Comparison of ENCODE assay signal across 9 mouse cellular contexts in the genomic region with DNA sequence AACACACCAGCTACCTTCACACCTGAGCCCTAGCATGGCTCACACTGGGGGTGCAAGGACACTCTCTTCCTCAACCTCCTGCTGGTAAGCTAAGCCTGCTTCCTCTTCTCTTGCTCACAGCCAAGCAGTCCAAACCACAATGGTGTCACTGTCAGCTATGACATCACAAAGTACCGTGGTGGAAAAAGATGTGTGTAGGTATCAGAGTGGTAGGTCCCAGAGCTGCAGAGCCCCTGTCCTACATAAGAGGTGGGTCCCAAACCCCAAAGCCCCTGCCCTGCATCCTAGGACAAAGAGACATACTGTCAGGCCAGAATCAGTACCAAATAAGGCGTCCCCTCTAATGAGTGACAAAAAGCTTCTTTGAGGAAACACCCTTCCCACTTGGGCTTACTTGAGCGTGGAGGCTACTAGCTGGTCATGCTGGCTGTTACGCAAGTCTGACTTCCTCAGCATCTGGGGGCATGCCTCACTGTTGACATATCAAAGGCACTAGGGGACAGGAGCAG. TPM values are rescaled to one million over a fixed set of nuclear protein-coding genes. Genes with fewer than 3 reads are reported as not detected.
A peak's percentile ranks its signal among the peaks of the same experiment; 100 is the strongest.
DNase-seq lines count a peak whose midpoint lies in the region; ATAC-seq and TF ChIP-seq lines count a peak whose summit lies in the region.
"Had no signal": no experiment of that assay in that cellular context is flagged by ENCODE, and none has a peak within 500 bp of the region (broad histone marks: within the 10 kb centered on the region; RNA-seq: fewer than 3 reads in every experiment).

No protein-coding gene starts in this region.

- no peaks in the 10 kb centered on the region for H3K36me3 ChIP-seq in midbrain, embryonic 16.5 days (ENCODE audit: control insufficient read depth, insufficient read depth, low read length)
- H3K36me3 ChIP-seq: neural tube, embryonic 13.5 days had no signal

- ATAC-seq in midbrain, embryonic 16.5 days, result no peak

- WGBS in midbrain, embryonic 16.5 days, result 69% methylated on average over 4 of the region's 4 CpGs
- 76% methylated on average over 4 of the region's 4 CpGs for WGBS in cerebellum, adult 2 months

- H3K9ac ChIP-seq in midbrain, embryonic 16.5 days (ENCODE audit: low read depth, low read length), result no peak overlapping the region
- H3K9ac ChIP-seq: neural tube, embryonic 13.5 days had no signal

- H3K4me1 ChIP-seq in midbrain, embryonic 16.5 days (ENCODE audit: control insufficient read depth, insufficient read depth, low read length), result no peaks in the 10 kb centered on the region
- no peaks in the 10 kb centered on the region for H3K4me1 ChIP-seq in cerebellum, adult 2 months (ENCODE audit: control insufficient read depth, insufficient read depth, low read length)

- no peak overlapping the region for H3K4me2 ChIP-seq in midbrain, embryonic 16.5 days (ENCODE audit: low read length)
- H3K4me2 ChIP-seq: neural tube, embryonic 13.5 days had no signal

- TF ChIP-seq CTCF in cerebellum, adult 2 months (IDR thresholded peaks at IDR 0.05; ENCODE audit: borderline replicate concordance, insufficient read depth, low read depth, low read length), result no peak

- H3K27me3 ChIP-seq in midbrain, embryonic 16.5 days (ENCODE audit: control insufficient read depth, insufficient read depth, low read depth, low read length), result peaks cover 5% of the 10 kb centered on the region
- no peaks in the 10 kb centered on the region; the same call in 1 of the 2 replicates for H3K27me3 ChIP-seq in cerebellum, adult 2 months (ENCODE audit: control insufficient read depth, insufficient read depth, low read length)

- H3K27ac ChIP-seq in midbrain, embryonic 16.5 days (ENCODE audit: low read length), result no peak overlapping the region
- H3K27ac ChIP-seq in cerebellum, adult 2 months (ENCODE audit: insufficient read depth, low read length), result no peak overlapping the region
- H3K27ac ChIP-seq: neural tube, embryonic 13.5 days had no signal

- TF ChIP-seq POLR2A in cerebellum, adult 2 months (IDR thresholded peaks at IDR 0.05; ENCODE audit: borderline replicate concordance, insufficient read depth, low read length), result no peak

- peak; percentile 40 for DNase-seq in layer of hippocampus, adult 11-12 months (ENCODE audit: low spot score)
- no peak for DNase-seq in layer of hippocampus, postnatal 14 days (ENCODE audit: low spot score in 2 of 2)
- DNase-seq in induced T-regulatory cell, adult 2 months (ENCODE audit: low read depth), result peak; percentile 94
- DNase-seq in lung, postnatal 14 days, result peak; percentile 51
- peak; percentile 77 for DNase-seq in thymus, postnatal 0 days (ENCODE audit: low spot score)
- no peak for DNase-seq in layer of hippocampus, adult 8-10 months (ENCODE audit: low spot score in 2 of 2)
- DNase-seq in cerebellum, adult 2 months, result no peak

- no peaks in the 10 kb centered on the region for H3K9me3 ChIP-seq in midbrain, embryonic 16.5 days (replicated peaks; ENCODE audit: control insufficient read depth, low read length, poor library complexity, severe bottlenecking)
- H3K9me3 ChIP-seq: neural tube, embryonic 13.5 days had no signal

- no peak overlapping the region for H3K4me3 ChIP-seq in midbrain, embryonic 16.5 days (ENCODE audit: low read depth, low read length)
- no peak overlapping the region for H3K4me3 ChIP-seq in cerebellum, adult 2 months (replicated peaks; ENCODE audit: insufficient read depth, low read depth, low read length)
- H3K4me3 ChIP-seq: neural tube, embryonic 13.5 days had no signal

RNA-seq across cellular contexts. Expression of a gene that starts 5.9 kb away (rescaled TPM):
- 1 to 10 TPM; 2.9 TPM for total RNA-seq in layer of hippocampus, postnatal 14 days (2021)
- polyA plus RNA-seq in thymus, postnatal 0 days (2015; fragmentation: Nextera tagmentation; extraction: Ambion mirVana), result 12.5 and 12.9 TPM in 2 replicates
- 4.0 and 4.2 TPM in 2 replicates for polyA plus RNA-seq in midbrain, embryonic 16.5 days (2015; fragmentation: Nextera tagmentation; extraction: Ambion mirVana)
- total RNA-seq in layer of hippocampus, adult 8-10 months (2022), result 1 to 10 TPM; 2.7 to 6.6 (median 4.6) TPM
- 1.6 and 1.7 TPM in 2 replicates for polyA plus RNA-seq in cerebellum, adult 2 months (2012; rRNA removed)

RNA-seq across cellular contexts. Expression of a gene that starts 46.0 kb away (rescaled TPM):
- 10 to 100 TPM; 68.2 to 75.9 TPM for total RNA-seq in layer of hippocampus, postnatal 14 days (2021)
- polyA plus RNA-seq in thymus, postnatal 0 days (2015; fragmentation: Nextera tagmentation; extraction: Ambion mirVana), result 13.0 and 13.1 TPM in 2 replicates
- 8.9 and 9.7 TPM in 2 replicates for polyA plus RNA-seq in midbrain, embryonic 16.5 days (2015; fragmentation: Nextera tagmentation; extraction: Ambion mirVana)
- total RNA-seq in layer of hippocampus, adult 8-10 months (2022), result 10 to 100 TPM; 62.7 to 72.9 (median 68.3) TPM
- 45.9 and 51.9 TPM in 2 replicates for polyA plus RNA-seq in cerebellum, adult 2 months (2012; rRNA removed)

Comparison
In these comparisons a context has a peak if more than half of its experiments do, and no peak if none do; other contexts are left out.
1. DNase-seq: peak in layer of hippocampus, adult 11-12 months (single experiment), induced T-regulatory cell, adult 2 months (single experiment), lung, postnatal 14 days (single experiment) and thymus, postnatal 0 days (single experiment); none in layer of hippocampus, postnatal 14 days (0 of 2), layer of hippocampus, adult 8-10 months (0 of 2) and cerebellum, adult 2 months (0 of 2).